Mouse (Mus musculus) neural tube, embryonic 13.5 days (tissue): ENCODE results near the gene BC028528. TPM values are rescaled to one million over a fixed set of nuclear protein-coding genes. Genes with fewer than 3 reads are reported as not detected.

Source experiments
- ATAC-seq: fragments of 200-750 bp; cut with Nextera tagmentation; 2 replicates; pipeline ENCODE4 v1.8.0; 2017; ENCODE audit warnings: low read depth, mild to moderate bottlenecking, moderate TSS enrichment, moderate library complexity
- H3K27ac ChIP-seq: fragments of 300-500 bp; sonication (generic); replicated peaks from 2 replicates; pipeline ENCODE4 v1.5.1; 2015; ENCODE audit warnings: moderate library complexity, mild to moderate bottlenecking, inconsistent platforms
- H3K27me3 ChIP-seq: fragments of 300-500 bp; sonication (generic); 2 replicates; pipeline ENCODE4 v1.6.1; 2015; ENCODE audit warnings: mild to moderate bottlenecking, inconsistent platforms
- H3K36me3 ChIP-seq: fragments of 300-500 bp; sonication (generic); 2 replicates; pipeline ENCODE4 v1.6.1; 2015; ENCODE audit warnings: mild to moderate bottlenecking, inconsistent platforms
- H3K4me1 ChIP-seq: fragments of 300-500 bp; sonication (generic); replicated peaks from 2 replicates; pipeline ENCODE4 v1.6.1; 2015; ENCODE audit warnings: inconsistent platforms
- H3K4me2 ChIP-seq: fragments of 300-500 bp; sonication (generic); 2 replicates; pipeline ENCODE4 v1.6.1; 2015; ENCODE audit warnings: inconsistent platforms, mild to moderate bottlenecking, moderate library complexity
- H3K4me3 ChIP-seq: fragments of 300-500 bp; sonication (generic); 2 replicates; pipeline ENCODE4 v1.5.1; 2015; ENCODE audit warnings: mild to moderate bottlenecking, inconsistent platforms
- H3K9ac ChIP-seq: fragments of 300-500 bp; sonication (generic); 2 replicates; pipeline ENCODE4 v1.6.1; 2015; ENCODE audit warnings: moderate library complexity, mild to moderate bottlenecking, inconsistent platforms
- H3K9me3 ChIP-seq: fragments of 300-500 bp; sonication (generic); 2 replicates; pipeline ENCODE4 v1.6.1; 2016; ENCODE audit warnings: inconsistent platforms
- WGBS: fragments of 180-500 bp; shearing (Covaris S2); methylation state at CpG from one replicate; pipeline ENCODE4 v1.1.7; 2015; 5-methylcytosine and 5-hydroxymethylcytosine counted together
- polyA plus RNA-seq: library from polyadenylated mRNA; unstranded; fragments of >200 nt; fragmentation: Nextera tagmentation; extraction: Ambion mirVana; gene quantifications from 2 replicates; pipeline ENCODE4 v1.2.1, GENCODE M21; 2015

The BC028528 gene
- polyA plus RNA-seq, 1 experiment from 2014 or later, result 21.9 TPM

- Histone ChIP-seq H3K4me1 (no peaks in the 10 kb centered on the region), H3K4me3 (no peak overlapping the region), H3K27ac (no peak overlapping the region), H3K36me3 (peaks cover 88% of the 10 kb centered on the region), H3K9ac (no peak overlapping the region), H3K27me3 (no peaks in the 10 kb centered on the region), H3K9me3 (no peaks in the 10 kb centered on the region), H3K4me2 (no peak overlapping the region)
- ATAC-seq, result no peak
- 95% methylated on average over 2 of the region's 2 CpGs for WGBS
These were observed 52.6 kb downstream of the BC028528 start for GRCm38 (mm10) chr3:95839250-95839649.

Other genes with a start within 250 kb of the BC028528 start
- 57.1 and 58.8 TPM in 2 replicates for gene Mcl1, start 233.2 kb downstream of the BC028528 start, polyA plus RNA-seq
- 0.71 and 1.4 TPM in 2 replicates for gene Adamtsl4, start 204.1 kb downstream of the BC028528 start, polyA plus RNA-seq
- gene Ecm1, start 152.4 kb downstream of the BC028528 start, polyA plus RNA-seq, result 13.1 and 16.6 TPM in 2 replicates
- gene Tars2, start 131.8 kb downstream of the BC028528 start, polyA plus RNA-seq, result 36.9 and 39.2 TPM in 2 replicates
- gene Rprd2, start 73.1 kb downstream of the BC028528 start, polyA plus RNA-seq, result 22.6 and 26.5 TPM in 2 replicates
- gene Prpf3, start 36.1 kb downstream of the BC028528 start, polyA plus RNA-seq, result 36.1 and 40.0 TPM in 2 replicates
- gene Mrps21, start 20.5 kb downstream of the BC028528 start, polyA plus RNA-seq, result 327 and 348 TPM in 2 replicates
- gene Ciart, start 9.8 kb downstream of the BC028528 start, polyA plus RNA-seq, result 3.9 and 5.1 TPM in 2 replicates
- gene Aph1a, start 2.0 kb upstream of the BC028528 start, polyA plus RNA-seq, result 27.3 and 33.3 TPM in 2 replicates
- gene Car14, start 12.7 kb upstream of the BC028528 start, polyA plus RNA-seq, result 1.4 and 2.7 TPM in 2 replicates
- gene Anp32e, start 37.2 kb upstream of the BC028528 start, polyA plus RNA-seq, result 150 and 161 TPM in 2 replicates
- 65.9 and 74.1 TPM in 2 replicates for gene Plekho1, start 104.0 kb upstream of the BC028528 start, polyA plus RNA-seq
- 66.9 and 77.1 TPM in 2 replicates for gene Vps45, start 166.5 kb upstream of the BC028528 start, polyA plus RNA-seq
- gene Otud7b, start 212.5 kb upstream of the BC028528 start, polyA plus RNA-seq, result 9.4 and 12.7 TPM in 2 replicates